Mouse (Mus musculus) lung, postnatal 0 days (tissue): ENCODE measurements around the gene Donson.

Experiments used
- CTCF ChIP-seq: IDR thresholded peaks from 2 replicates; pipeline ENCODE4 v1.5.1; 2016; ENCODE audit warnings: antibody characterized with exemption, mild to moderate bottlenecking
- EP300 ChIP-seq: IDR thresholded peaks from 2 replicates; pipeline ENCODE4 v1.6.1; 2016; ENCODE audit warnings: antibody characterized with exemption, mild to moderate bottlenecking, control low read depth

- TF ChIP-seq CTCF (no peak), EP300 (0 out of 2 replicates have a peak, but pooled peaks have one; percentile 11)
Observed at GRCm38 (mm10) chr16:91727433-91727832, 38.9 kb upstream of the Donson start.
